Mouse (Mus musculus) heart, adult 11 months (tissue): ENCODE measurements at regions not wholly inside any gene's neighbourhood (a gene's known extent, or its start where the extent isn't known, plus 50 kb on each side); places are given as distances from the start of the nearest gene placed in this dataset.
A peak's percentile ranks its signal among the peaks of the same experiment; 100 is the strongest.

Experiments
- DNase-seq: peaks from one replicate; pipeline ENCODE4 v3.0.0; 2022

DNA sequence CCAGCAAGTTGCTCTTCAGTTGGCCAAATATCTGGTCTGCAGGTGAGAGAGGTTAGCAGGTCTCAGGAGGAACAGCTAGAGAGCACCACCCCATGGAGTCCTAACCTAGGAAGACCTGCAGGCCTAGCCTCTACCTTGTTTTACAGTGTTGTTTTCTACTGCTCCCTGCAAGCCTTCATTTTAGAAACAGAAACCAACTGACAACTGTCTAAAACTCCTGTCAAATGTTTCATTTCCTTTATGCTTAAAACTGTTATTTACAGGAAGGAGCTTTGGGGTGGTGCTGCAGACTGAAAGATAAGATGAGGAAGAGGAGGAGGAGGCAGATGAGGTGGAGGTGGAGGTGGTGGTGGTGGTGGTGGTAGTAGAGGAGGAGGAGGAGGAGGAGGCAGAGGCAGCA is 96.6 kb upstream of the Selenop start:
- no peak for DNase-seq

- DNase-seq: no peak
These were observed 94.3 kb upstream of the Selenop start for GRCm38 (mm10) chr15:3174072-3174471.

GRCm38 (mm10) chr15:3174848-3175247 is 93.5 kb upstream of the Selenop start:
- no peak for DNase-seq

GRCm38 (mm10) chr15:3201912-3202653 is 66.3 kb upstream of the Selenop start:
- DNase-seq: no peak

DNA sequence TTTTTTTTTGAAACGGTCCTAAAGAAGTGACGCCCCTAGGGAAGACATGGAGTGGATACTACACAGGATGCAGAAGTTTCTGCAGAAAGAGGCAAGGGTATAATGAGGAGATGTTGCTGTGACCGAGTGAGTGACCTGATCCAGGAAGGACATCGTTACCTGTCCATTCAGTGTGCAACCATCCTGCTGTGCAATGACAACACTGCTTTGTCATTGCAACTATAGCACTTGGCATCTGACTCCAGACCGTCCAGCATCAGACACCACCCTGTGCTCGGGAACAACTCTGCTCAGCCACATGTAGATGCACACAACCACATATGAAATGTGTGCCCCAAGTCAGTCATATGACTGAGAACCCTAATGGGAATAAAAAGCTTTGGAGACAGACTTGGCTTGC is 62.8 kb upstream of the Selenop start:
- DNase-seq: no peak

DNA sequence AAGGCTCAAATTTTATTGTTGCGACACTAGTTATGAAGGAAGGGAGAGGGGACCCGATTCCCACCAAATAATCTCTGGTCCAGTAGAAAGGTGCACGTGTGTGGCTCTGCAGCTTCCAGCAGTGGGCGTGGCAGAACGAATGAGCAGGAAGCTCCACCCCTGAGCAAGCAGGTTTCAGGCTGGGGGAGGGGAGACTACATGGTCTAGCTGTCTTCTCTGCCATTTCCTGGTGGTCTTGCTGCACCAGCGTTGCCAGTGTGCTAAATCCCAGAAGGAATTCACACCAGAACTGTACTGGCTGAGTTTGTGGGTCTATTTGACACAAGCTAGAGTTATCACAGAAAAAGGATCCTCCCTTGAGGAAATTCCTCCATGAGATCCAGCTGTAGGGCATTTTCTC is 62.3 kb upstream of the Selenop start:
- peak; percentile 84 for DNase-seq

GRCm38 (mm10) chr15:3213721-3214120 is 54.6 kb upstream of the Selenop start:
- DNase-seq: peak; percentile 74

DNA sequence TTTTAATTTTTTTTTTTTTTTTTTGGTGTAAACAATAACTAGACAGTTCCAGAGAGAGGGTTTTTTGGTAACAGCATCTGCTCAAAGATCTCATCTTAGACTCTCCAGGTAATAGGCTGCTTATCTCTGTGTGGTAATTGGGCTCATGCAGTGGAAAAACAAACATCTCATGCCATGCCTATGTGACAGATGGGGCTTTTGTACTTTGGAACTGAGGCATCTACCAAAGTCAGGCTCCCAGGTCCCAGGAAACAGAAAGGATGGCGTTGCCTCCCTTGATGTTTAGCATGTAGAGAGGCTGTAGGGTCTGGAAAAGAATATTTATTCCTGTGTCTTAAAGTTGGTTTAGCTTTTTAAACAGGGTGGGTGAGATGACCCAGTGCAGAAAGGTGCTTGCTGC is 53.1 kb upstream of the Selenop start:
- peak; percentile 55 for DNase-seq
